Mouse (Mus musculus) Patski (cell line): Measurements from ENCODE around the gene Plekhj1. TPM values are rescaled to one million over a fixed set of nuclear protein-coding genes. Genes with fewer than 3 reads are reported as not detected.

Source experiments
- ATAC-seq: fragments of 100-300 bp; one replicate; pipeline ENCODE4 v1.8.0; 2021
- CTCF ChIA-PET: fragments of 350-600 bp; sonication (Branson Sonifier 250); formaldehyde crosslinking; loops from one replicate; lab custom pipeline; 2022; ENCODE audit warnings: inconsistent platforms; lab: Charles Lee
- POLR2A ChIA-PET: fragments of 350-600 bp; sonication (Branson Sonifier 250); formaldehyde crosslinking; loops from one replicate; lab custom pipeline; 2022; ENCODE audit warnings: antibody characterized with exemption, inconsistent platforms; lab: Charles Lee
- DNase-seq: peaks from one replicate; pipeline ENCODE4 v3.0.0-alpha.2; 2011; ENCODE audit warnings: low read depth, low spot score
- H3K27me3 ChIP-seq: fragments of 371-371 bp; one replicate; pipeline ENCODE4 v1.5.1; 2021
- CTCF ChIP-seq: fragments of 100-300 bp; IDR thresholded peaks from one replicate; pipeline ENCODE4 v1.5.1; 2021
- in situ Hi-C: fragments of 300-500 bp; cut with MboI; formaldehyde crosslinking; loops from 3 replicates; pipeline ENCODE4 v1.11.1; 2018; ENCODE audit warnings: low pct_unique_long_range_greater_than_20kb, mixed read lengths
- polyA plus RNA-seq: library from polyadenylated mRNA; unstranded; gene quantifications from one replicate; pipeline ENCODE4 v1.2.3, GENCODE M21; 2021

Gene Plekhj1
- polyA plus RNA-seq, 1 experiment from 2014 or later: 77.0 TPM

DNA sequence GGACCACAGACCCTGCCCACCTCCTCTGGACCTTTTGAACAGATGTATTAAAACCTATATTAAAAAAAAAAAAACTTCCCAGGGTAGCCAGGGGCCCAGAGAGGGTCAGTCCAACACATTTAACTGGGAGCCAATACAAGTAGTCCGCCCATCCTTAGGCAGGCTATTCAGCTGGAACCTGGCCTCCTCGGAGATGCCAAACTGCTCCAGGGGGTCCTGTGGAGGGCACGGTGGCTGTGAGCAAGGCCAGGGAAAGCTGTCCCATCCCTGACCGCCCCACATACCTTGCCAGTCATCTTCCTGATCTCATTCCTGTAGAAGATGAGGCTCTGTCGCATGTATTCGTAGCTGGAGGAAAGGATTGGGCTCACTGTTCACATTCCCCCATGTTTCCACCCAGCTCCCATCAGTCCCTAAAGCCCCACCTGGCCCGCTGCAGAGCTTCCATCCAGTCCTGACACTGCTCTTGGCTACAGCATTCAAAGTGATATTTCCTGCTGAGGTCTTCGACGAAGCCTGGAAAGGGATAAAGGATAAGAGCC is 2.0 kb downstream of the Plekhj1 start:
- TF ChIP-seq CTCF: no peak
- ChIA-PET POLR2A (no interaction called here), CTCF (no interaction called here)
- in situ Hi-C loops: loop anchor here (5.0 kb wide), 1 partner anchor 49 kb away; no protein-coding TSS in a partner anchor
- ATAC-seq (no peak), DNase-seq (no peak)
- no peaks in the 10 kb centered on the region for H3K27me3 ChIP-seq

DNA sequence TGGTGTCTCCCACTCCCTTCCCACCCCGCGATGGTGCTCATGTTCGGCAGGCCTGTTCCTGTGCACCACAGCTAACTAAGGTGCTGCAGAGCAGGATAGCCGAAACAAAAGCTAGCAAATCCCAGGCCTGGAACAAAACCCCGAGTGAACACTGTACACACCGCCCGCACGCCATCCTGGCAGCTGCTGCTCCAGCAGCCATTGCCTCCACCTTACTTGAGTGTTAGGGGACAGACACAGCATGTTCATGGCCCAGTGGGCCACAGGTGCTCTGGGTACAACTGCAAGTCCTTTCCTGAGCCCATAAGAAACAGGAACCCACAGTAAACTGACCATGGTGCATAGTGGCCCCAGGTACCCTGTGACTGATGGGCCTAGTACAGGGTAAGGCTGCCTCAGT is 3.7 kb downstream of the Plekhj1 start:
- in situ Hi-C loops: loop anchor here (5.0 kb wide), 1 partner anchor 47 kb away; no protein-coding TSS in a partner anchor
- H3K27me3 ChIP-seq: no peaks in the 10 kb centered on the region
- no peak for TF ChIP-seq CTCF

DNA sequence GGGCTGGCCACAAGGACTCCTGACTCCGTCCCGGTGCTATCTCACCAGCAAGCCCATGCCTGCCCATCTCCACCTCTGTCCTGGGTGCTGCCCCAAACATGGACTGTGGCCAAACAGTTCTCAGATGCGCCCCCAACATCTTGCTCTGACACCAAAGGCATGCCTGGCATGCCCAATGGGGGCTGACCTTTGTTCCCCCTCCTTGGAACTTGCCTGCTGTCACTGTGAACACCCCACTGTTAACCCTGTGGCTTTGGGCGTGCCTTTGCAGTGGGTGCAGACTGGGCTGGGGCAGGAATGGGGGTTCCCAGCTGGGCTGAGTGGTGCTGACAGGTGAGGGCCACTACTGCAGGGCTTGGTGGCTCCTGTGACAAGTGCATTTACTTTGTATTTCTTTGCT is 4.6 kb downstream of the Plekhj1 start:
- DNase-seq (no peak), ATAC-seq (no peak)
- no peaks in the 10 kb centered on the region for H3K27me3 ChIP-seq
- in situ Hi-C loops: no loop called here
- CTCF ChIA-PET: no interaction called here
- no peak for TF ChIP-seq CTCF
- POLR2A ChIA-PET: interaction anchor here (1.0 kb wide), 1 partner anchor 39 kb away, joined by 10 read pairs; the partner anchor contains the start of gene Dot1l

More for the DNA sequence above, 3.7 kb downstream of the Plekhj1 start:
- DNase-seq: no peak
- ChIA-PET POLR2A (interaction anchor here (1.0 to 1.4 kb wide), 2 partner anchors 9 to 40 kb away, joined by 3 to 10 read pairs; partner anchors contain the start of gene Dot1l), CTCF (no interaction called here)
- ATAC-seq: no peak

DNA sequence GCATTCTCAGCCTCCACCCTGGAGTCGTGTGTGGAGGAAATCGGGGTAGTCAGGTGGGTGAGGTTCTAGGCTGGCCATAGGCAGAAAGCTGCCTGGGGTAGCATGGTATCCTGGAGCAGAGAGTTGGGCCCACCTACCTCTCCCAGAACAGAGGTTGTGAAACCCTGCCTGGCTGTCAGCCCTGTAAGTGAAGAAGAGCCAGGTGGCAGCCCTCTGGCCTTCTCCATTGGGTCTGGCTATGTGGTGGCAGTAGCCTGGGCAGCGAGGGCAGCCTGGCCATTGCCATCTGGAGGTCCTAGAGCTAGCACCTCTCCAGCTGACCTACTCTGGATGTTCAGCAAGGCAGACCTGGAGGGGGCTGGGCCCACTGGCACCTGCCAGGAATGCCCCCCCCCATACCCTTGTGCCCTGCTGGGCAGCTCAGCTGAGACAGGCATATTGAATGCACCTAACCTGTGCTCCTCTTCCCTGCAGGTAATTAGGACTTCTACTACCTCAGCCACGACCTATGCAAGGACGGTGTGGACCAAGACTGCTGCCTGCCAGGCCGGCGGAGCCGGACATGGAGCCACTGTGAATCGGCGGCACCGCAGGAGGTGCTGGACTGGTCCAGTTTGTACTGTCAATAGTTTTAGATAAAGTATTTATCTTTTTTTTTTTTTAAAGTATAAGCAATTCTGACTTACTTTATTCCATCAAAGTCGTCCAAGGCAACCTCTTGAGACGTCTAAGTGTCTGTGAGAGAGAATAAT is 5.2 kb downstream of the Plekhj1 start:
- ChIA-PET CTCF (no interaction called here), POLR2A (interaction anchor here (1.1 kb wide), 1 partner anchor 15 kb away, joined by 3 read pairs; no protein-coding TSS in a partner anchor)
- no peaks in the 10 kb centered on the region for H3K27me3 ChIP-seq
- no peak for TF ChIP-seq CTCF
- in situ Hi-C loops: no loop called here
- ATAC-seq (no peak), DNase-seq (no peak)

DNA sequence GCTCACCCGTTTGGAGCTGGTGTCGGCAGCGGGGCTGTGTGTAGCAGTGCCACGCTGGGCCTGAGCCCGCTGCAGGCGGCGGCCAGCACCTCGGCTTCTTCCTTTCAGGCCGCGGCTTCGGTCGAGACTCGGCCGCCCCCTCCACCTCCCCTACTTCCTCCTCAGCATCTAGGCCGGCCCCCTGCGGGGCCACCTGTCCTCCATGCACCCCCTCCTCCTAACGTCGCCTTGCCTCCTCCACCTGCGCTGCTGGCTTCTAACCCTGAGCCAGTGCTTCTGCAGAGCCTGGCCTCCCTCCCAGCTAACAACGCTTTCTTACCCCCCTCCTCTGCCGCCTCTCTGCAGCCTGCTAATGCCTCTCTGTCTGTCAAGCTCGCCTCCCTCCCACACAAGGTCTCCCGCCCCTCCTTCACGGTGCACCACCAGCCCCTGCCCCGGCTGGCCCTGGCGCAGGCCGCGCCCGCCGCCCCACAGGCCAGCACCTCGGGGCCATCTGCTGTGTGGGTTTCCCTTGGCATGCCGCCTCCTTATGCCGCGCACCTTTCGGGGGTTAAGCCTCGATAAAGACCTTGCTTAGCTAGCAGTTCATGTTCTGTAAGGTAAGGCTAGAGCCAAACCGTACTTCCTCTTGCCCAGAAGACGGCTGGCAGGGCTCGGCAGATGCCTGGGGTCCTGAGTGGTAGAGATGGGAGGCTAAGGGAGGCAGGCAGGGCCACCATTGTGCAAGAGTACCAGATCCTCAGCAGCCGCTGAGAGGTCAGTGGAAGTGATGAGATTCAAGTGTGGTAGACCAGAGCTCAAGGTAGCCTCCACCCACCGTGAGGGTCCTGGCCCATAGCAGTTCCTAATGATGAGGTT is 6.0 kb downstream of the Plekhj1 start:
- H3K27me3 ChIP-seq: no peaks in the 10 kb centered on the region
- in situ Hi-C loops: no loop called here
- ATAC-seq (no peak), DNase-seq (no peak)
- TF ChIP-seq CTCF: no peak
- POLR2A ChIA-PET: interaction anchor here (1.1 kb wide), 1 partner anchor 14 kb away, joined by 3 read pairs; no protein-coding TSS in a partner anchor
- CTCF ChIA-PET: no interaction called here

DNA sequence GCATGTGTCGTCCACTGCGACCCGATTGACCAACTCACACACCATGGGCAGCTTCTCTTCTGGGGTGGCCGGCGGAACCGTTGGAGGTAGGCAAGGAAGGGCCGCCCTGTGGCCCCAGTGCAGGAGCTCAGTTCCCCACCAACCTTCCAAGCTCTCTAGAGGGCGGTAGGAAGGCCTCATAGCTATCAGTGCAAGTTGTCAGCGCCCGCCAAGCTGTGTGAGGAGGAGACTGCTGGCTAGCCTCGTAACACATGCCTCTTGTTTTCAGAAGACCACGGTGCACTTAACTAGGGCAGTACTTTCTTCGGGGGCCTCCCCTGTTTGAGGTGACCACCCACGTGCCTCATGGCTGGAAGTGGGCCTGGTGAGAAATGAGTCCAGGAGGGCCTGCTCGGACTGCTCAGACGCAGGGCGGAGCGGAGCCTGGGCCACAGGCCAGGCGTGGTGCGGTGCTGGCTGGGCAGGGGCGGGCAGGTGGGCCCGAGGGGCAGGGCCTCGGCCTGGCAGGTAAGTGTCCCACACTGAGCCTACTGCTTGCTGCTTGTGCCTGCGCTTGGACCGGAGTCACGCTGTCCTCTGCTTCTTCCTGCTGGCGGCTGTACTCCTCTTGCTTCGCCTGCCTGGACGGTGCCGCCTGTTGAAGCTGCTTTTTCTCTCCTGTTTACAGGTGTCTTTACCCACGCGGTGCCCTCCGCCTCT is 6.8 kb downstream of the Plekhj1 start:
- DNase-seq (no peak), ATAC-seq (no peak)
- TF ChIP-seq CTCF: no peak
- POLR2A ChIA-PET: no interaction called here
- no peaks in the 10 kb centered on the region for H3K27me3 ChIP-seq
- CTCF ChIA-PET: no interaction called here
- in situ Hi-C loops: no loop called here

DNA sequence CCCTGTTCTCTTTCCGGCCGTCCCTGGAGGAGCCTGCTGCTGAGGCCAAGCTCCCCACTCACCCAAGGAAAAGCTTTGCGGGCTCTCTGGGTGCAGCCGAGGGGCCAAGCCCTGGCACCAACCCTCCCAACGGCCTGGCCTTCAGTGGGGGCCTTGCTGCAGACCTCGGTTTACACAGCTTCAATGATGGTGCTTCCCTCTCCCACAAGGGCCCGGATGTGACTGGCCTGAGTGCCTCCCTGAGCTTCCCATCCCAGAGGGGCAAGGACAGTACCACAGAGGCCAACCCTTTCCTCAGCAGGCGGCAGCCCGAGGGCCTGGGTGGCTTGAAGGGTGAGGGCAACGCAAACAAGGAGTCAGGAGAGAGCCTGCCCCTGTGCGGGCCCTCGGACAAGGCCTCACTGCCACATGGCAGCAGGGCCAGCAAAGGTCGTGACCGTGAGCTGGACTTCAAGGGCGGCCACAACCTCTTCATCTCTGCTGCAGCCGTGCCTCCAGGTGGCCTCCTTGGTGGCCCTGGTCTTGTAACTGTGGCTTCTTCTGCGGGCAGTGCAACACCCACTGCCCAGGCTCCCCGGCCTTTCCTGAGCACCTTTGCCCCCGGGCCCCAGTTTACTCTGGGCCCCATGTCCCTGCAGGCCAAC is 7.5 kb downstream of the Plekhj1 start:
- no peak for ATAC-seq
- no peak for DNase-seq
- CTCF ChIA-PET: no interaction called here
- no peaks in the 10 kb centered on the region for H3K27me3 ChIP-seq
- no peak for TF ChIP-seq CTCF
- POLR2A ChIA-PET: no interaction called here
- in situ Hi-C loops: no loop called here

DNA sequence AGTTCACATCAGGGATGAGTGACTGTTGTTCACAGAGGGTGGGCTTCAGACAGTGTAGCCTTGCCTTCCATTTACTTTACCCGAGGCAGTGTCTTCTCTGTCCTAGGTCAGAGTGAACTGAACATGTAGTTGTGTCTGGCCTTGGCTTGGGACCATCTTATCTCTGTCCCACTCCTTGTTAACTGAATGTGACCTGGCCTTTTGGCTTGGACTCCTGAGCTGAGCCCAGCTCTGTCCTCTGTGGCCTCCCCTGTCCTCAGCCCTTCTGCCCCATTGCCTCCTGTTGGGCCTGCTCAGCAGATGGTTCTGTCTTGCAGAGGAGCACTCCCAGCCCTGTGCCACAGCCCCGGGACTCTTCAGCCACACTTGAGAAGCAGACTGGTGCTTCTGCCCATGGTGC is 10.9 kb downstream of the Plekhj1 start:
- TF ChIP-seq CTCF: no peak
- no peaks in the 10 kb centered on the region for H3K27me3 ChIP-seq
- DNase-seq (no peak), ATAC-seq (no peak)
- CTCF ChIA-PET: interaction anchor here (5.0 kb wide), 1 partner anchor 12 kb away, joined by 29 read pairs; no protein-coding TSS in a partner anchor
- in situ Hi-C loops: no loop called here
- POLR2A ChIA-PET: interaction anchor here (1.3 kb wide), 1 partner anchor 33 kb away, joined by 3 read pairs; the partner anchor contains the start of gene Dot1l

DNA sequence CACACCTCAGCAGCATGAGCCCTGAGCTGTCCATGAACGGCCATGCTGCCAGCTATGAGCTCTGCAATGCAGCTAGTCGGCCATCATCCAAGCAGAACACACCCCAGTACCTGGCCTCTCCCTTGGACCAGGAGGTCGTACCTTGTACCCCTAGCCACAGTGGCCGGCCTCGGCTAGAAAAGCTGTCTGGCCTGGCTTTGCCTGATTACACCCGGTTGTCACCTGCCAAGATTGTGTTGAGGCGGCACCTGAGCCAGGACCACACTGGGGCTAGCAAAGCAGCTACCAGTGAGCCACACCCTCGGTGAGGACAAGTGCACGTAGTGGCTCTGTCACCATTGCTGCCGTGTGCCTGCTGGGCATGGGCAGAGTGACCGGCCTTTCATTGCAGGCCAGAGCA is 12.5 kb downstream of the Plekhj1 start:
- in situ Hi-C loops: no loop called here
- no peak for TF ChIP-seq CTCF
- no peak for DNase-seq
- CTCF ChIA-PET: interaction anchor here (1.3 to 5.0 kb wide), 3 partner anchors 10 to 95 kb away, joined by 3 to 29 read pairs (median 4); no protein-coding TSS in a partner anchor
- no peak for ATAC-seq
- POLR2A ChIA-PET: interaction anchor here (1.0 kb wide), 2 partner anchors 9 kb away, joined by 3 to 4 read pairs; no protein-coding TSS in a partner anchor
- H3K27me3 ChIP-seq: no peaks in the 10 kb centered on the region
